Mouse (Mus musculus): Measurements from ENCODE around the gene Slc24a4.

- TF ChIP-seq CTCF (IDR thresholded peaks at IDR 0.05), result no peak
- no peak for TF ChIP-seq EP300 (IDR thresholded peaks at IDR 0.05)
These were observed 73.0 kb downstream of the Slc24a4 start for GRCm38 (mm10) chr12:102201516-102201915.

Measured in lung, postnatal 0 days (tissue).